Mouse (Mus musculus): ENCODE data around the gene Mex3b. TPM values are rescaled to one million over a fixed set of nuclear protein-coding genes. Genes with fewer than 3 reads are reported as not detected.

Gene Mex3b
- polyA plus RNA-seq, 1 experiment, result 9.9 TPM

DNA sequence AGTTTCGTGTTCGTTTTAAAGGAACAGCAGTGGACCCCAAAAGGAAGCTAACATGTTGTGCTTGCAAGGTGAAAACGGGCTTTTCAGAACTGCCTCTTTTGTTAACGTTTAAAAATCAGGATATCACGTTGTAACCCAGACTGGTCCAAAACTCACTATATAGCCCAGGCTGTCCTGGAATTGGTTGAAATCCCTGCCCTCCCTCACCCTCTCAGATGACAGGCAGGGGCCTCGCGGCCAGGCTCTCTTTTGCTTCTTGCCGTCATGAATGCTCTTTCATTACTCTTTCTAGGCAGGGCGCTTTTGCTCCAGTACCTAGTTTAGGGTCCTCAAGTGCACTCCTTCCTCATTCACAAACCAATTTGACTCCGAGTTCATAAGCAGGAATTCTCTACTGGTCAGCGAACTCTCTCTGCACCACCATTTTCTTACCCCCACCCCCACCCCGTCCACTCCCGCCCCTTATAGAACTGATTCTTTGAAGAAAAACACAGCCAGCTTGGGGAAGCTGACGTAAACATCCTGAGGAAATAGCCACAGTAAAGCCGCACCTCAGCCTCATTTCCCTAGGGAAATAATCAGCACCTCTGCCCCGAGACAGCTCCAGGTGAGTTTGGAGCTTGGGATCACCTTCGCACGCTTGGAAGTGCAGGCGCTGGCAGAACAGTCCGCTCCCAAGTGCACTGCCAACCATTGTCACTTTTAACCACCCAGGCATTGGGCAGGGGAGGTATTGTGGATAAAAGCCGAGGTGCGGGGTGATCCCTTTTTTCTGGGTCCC lies 2.0 kb upstream of the Mex3b start:
- TF ChIP-seq POLR2AphosphoS2 (IDR thresholded peaks at IDR 0.05; ENCODE audit: insufficient read length, low read depth) (no peak), POLR2A (IDR thresholded peaks at IDR 0.05; ENCODE audit: insufficient read length, low read depth) (no peak)
- H3K27me3 ChIP-seq (ENCODE audit: control insufficient read depth, insufficient read depth, insufficient read length), result no peaks in the 10 kb centered on the region
- peak overlapping the region; percentile 98 for H3K4me3 ChIP-seq
- H3K4me2 ChIP-seq (ENCODE audit: low read depth), result peak overlapping the region; percentile 93
- peak overlapping the region; percentile 95 for H3ac ChIP-seq (ENCODE audit: control insufficient read depth, insufficient read length)
- peaks cover 6% of the 10 kb centered on the region for H3K36me3 ChIP-seq (ENCODE audit: control insufficient read depth, insufficient read depth)
- peaks cover 26% of the 10 kb centered on the region for H3K79me2 ChIP-seq (ENCODE audit: control insufficient read depth, insufficient read depth)

- TF ChIP-seq MAX (IDR thresholded peaks at IDR 0.05; ENCODE audit: low read depth) (no peak), SRF (IDR thresholded peaks at IDR 0.05; ENCODE audit: control insufficient read depth, insufficient read length, low read depth) (no peak), REST (IDR thresholded peaks at IDR 0.05; ENCODE audit: insufficient read depth, insufficient read length) (no peak), CEBPB (IDR thresholded peaks at IDR 0.05; ENCODE audit: insufficient read depth, poor library complexity, severe bottlenecking) (no peak), USF1 (IDR thresholded peaks at IDR 0.05; ENCODE audit: low read depth) (no peak), TCF12 (IDR thresholded peaks at IDR 0.05; ENCODE audit: insufficient read depth, poor library complexity, severe bottlenecking) (no peak), MYOD1 (IDR thresholded peaks at IDR 0.05; ENCODE audit: control insufficient read depth in 1 of 3, insufficient read length in 2 of 3, low read depth in 2 of 3) (peak in 1 of 3 experiments; percentile 45), POLR2A (IDR thresholded peaks at IDR 0.05; ENCODE audit: insufficient read length, low read depth) (peak; percentile 90), POLR2AphosphoS2 (IDR thresholded peaks at IDR 0.05; ENCODE audit: insufficient read length, low read depth) (peak; percentile 87), E2F4 (IDR thresholded peaks at IDR 0.05; ENCODE audit: insufficient read depth) (peak; percentile 9), TCF3 (IDR thresholded peaks at IDR 0.05; ENCODE audit: insufficient read length, low read depth) (no peak), MYOG (IDR thresholded peaks at IDR 0.05; ENCODE audit: control insufficient read depth in 1 of 3, insufficient read depth in 1 of 3, insufficient read length in 2 of 3, low read depth in 2 of 3) (peak in 2 of 3 experiments; percentile 33 to 62)
- peaks cover 13% of the 10 kb centered on the region for H3K36me3 ChIP-seq (ENCODE audit: control insufficient read depth, insufficient read depth)
- peak overlapping the region; percentile 98 for H3K4me3 ChIP-seq
- H3ac ChIP-seq (ENCODE audit: control insufficient read depth, insufficient read length), result peak overlapping the region; percentile 95
- H3K4me2 ChIP-seq (ENCODE audit: low read depth), result peak overlapping the region; percentile 93
- H3K79me2 ChIP-seq (ENCODE audit: control insufficient read depth, insufficient read depth), result peaks cover 34% of the 10 kb centered on the region
- H3K27me3 ChIP-seq (ENCODE audit: control insufficient read depth, insufficient read depth, insufficient read length), result no peaks in the 10 kb centered on the region
Measured at GRCm38 (mm10) chr7:82865834-82866485, 1.2 kb upstream of the Mex3b start.

DNA sequence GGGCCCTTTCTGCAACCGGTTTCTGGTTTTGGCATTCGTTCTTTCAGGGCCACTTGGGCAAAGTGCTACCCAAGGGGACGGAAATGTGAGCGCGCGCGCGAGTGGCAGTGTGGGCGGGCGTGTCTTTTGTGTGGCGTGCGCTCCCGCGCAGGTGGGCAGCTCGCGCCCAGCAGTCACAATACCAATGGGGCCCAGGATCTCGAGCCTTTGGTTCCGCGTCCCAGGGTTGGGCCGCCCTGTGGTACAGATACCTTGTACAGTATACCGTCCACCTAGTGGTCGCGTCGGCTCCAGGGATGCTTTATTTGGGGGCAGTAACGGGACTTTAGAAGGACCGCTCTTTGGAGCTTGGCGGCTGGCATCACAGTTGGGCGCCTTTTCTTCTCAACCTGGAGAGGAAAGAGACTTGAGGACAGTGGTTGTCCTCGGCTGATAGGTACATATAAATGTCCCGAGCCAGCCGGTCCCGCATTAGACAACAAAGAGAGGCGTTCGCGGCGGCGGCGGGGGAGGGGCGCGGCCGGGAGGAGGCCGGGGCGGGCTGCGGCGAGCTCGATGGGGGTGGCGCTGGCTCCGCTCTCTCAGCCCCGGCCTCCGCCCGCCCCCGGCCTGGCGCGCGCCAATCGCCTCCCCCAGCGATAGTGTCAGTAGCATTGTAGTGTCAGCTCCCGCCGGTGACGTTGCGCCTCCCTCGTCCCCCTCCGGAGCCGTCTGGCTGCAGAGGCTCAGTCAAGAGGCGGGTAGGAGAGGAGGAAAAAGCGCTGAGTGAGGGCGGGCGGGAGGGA lies 455 bp upstream of the Mex3b start:
- no peaks in the 10 kb centered on the region for H3K27me3 ChIP-seq (ENCODE audit: control insufficient read depth, insufficient read depth, insufficient read length)
- H3ac ChIP-seq (ENCODE audit: control insufficient read depth, insufficient read length), result peak overlapping the region; percentile 95
- H3K4me2 ChIP-seq (ENCODE audit: low read depth), result peak overlapping the region; percentile 71
- TF ChIP-seq POLR2AphosphoS2 (IDR thresholded peaks at IDR 0.05; ENCODE audit: insufficient read length, low read depth) (no peak), POLR2A (IDR thresholded peaks at IDR 0.05; ENCODE audit: insufficient read length, low read depth) (peak; percentile 64), MAX (IDR thresholded peaks at IDR 0.05; ENCODE audit: low read depth) (no peak), MYOD1 (IDR thresholded peaks at IDR 0.05; ENCODE audit: control insufficient read depth in 1 of 3, insufficient read length in 2 of 3, low read depth in 2 of 3) (peak in 1 of 3 experiments; percentile 10)
- peaks cover 35% of the 10 kb centered on the region for H3K79me2 ChIP-seq (ENCODE audit: control insufficient read depth, insufficient read depth)
- peak overlapping the region; percentile 98 for H3K4me3 ChIP-seq
- peaks cover 15% of the 10 kb centered on the region for H3K36me3 ChIP-seq (ENCODE audit: control insufficient read depth, insufficient read depth)

- Histone ChIP-seq H3K4me2 (ENCODE audit: low read depth) (peak overlapping the region; percentile 64), H3K79me2 (ENCODE audit: control insufficient read depth, insufficient read depth) (peaks cover 35% of the 10 kb centered on the region), H3K4me3 (peak overlapping the region; percentile 98), H3ac (ENCODE audit: control insufficient read depth, insufficient read length) (peak overlapping the region; percentile 95), H3K36me3 (ENCODE audit: control insufficient read depth, insufficient read depth) (peaks cover 15% of the 10 kb centered on the region), H3K27me3 (ENCODE audit: control insufficient read depth, insufficient read depth, insufficient read length) (no peaks in the 10 kb centered on the region)
- TF ChIP-seq MYOD1 (IDR thresholded peaks at IDR 0.05; ENCODE audit: control insufficient read depth in 1 of 3, insufficient read length in 2 of 3, low read depth in 2 of 3) (peak in 1 of 3 experiments; percentile 35), POLR2A (IDR thresholded peaks at IDR 0.05; ENCODE audit: insufficient read length, low read depth) (no peak), USF1 (IDR thresholded peaks at IDR 0.05; ENCODE audit: low read depth) (no peak), POLR2AphosphoS2 (IDR thresholded peaks at IDR 0.05; ENCODE audit: insufficient read length, low read depth) (peak; percentile 35), CEBPB (IDR thresholded peaks at IDR 0.05; ENCODE audit: insufficient read depth, poor library complexity, severe bottlenecking) (no peak), E2F4 (IDR thresholded peaks at IDR 0.05; ENCODE audit: insufficient read depth) (no peak), MYOG (IDR thresholded peaks at IDR 0.05; ENCODE audit: control insufficient read depth in 1 of 3, insufficient read depth in 1 of 3, insufficient read length in 2 of 3, low read depth in 2 of 3) (peak in 1 of 3 experiments; percentile 52)
Measured at GRCm38 (mm10) chr7:82868309-82869230, 1.4 kb downstream of the Mex3b start.
